Mouse (Mus musculus) heart, postnatal 4 days (tissue): ENCODE results near the gene Apoa4. TPM values are rescaled to one million over a fixed set of nuclear protein-coding genes. Genes with fewer than 3 reads are reported as not detected.

Experiments
- DNase-seq: peaks from one replicate; pipeline ENCODE4 v3.0.0; 2021
- total RNA-seq, 2 experiments: library from RNA; stranded (reverse); gene quantifications; 2 replicates each; pipeline ENCODE4 v1.2.3; 2021

The Apoa4 gene
- total RNA-seq, 2 experiments from 2014 or later: not detected

DNA sequence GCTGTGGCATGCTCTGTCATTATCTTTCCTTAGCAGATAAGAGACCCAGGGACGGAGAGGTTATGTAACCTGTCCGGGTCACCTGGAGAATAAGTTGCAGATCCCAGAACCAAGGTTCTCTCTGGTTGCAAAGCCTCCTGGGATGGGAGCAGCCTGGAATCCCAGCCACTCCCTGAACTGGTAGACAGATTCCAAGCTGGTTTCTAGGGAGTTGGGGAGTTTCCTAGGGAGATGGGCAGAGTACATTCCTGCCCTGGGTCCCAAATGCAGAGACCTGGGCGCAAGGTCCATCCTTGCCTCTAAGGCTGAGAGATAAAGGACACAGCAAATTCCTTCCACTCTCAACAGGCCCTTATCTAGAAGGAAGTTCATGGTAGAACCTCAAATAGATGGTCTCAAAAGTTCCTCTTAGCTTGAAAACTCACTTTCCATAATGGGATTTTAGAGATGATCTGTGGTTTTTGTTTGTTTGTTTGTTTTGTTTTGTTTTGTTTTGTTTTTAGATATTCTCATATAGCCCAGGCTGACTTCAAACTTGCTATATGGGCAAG, 13.4 kb upstream of the Apoa4 start:
- no peak for DNase-seq

- DNase-seq: no peak
These were observed 12.0 kb upstream of the Apoa4 start, which contains the start of gene Apoa1 for GRCm38 (mm10) chr9:46228491-46228890. Gene Apoa1, plus strand, starts transcription at chr9:46228580.

- peak; percentile 89 for DNase-seq
These were observed 10.7 kb upstream of the Apoa4 start for GRCm38 (mm10) chr9:46229573-46230449.

DNA sequence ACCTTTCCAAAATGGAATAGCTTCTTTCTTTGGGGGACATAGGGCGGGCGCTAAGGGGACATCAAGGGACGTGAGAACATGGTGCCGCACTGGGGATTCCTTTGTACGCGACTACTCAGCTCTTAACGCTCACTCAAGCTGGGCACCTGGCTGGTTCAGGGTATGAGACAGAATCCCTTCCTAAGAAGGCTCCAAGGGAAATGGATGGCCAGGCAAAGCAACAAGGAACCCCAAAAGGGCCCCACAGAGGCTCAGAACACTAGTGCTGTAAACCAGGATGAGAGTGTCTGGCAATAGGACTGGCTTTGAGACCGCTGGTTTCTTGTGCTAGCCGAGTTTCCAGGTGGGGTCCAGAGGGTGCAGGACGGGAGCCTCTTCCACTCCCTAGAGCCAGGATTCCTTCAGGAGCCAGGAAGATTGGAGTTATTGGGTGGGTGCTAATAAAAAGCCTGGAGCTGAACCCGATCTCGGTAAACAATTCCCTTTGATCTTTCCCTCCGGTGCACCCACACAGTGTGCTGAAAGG, 10.0 kb upstream of the Apoa4 start:
- DNase-seq: no peak

GRCm38 (mm10) chr9:46235196-46235595, 5.3 kb upstream of the Apoa4 start:
- no peak for DNase-seq

DNA sequence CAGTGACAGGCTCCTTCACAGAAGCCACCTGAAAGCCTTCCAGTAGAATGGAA, 5.1 kb upstream of the Apoa4 start, which contains the start of gene Apoc3:
TSS of gene Apoc3 (minus strand) at position 41 of the 53 bp plus-strand sequence.
- DNase-seq: no peak

DNA sequence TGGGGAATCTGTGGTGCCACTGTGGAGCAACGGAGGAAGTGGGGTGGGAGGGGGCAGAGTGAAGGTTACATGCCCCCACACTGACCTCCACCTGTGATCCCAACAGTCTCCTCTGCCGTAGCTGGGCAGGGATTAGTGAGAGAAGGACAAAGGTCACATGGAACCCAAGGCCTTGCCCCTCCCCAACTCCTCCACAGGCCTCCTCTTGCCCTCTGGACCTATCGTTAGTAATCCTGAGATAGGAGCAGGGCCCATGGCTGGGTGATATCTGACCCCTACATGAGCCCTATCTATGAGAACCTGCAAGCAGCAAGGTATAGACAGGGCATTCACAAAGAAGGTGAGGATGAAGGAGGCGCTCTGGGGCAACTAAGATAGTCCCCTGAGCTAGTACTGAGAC, 4.8 kb upstream of the Apoa4 start:
- no peak for DNase-seq

DNA sequence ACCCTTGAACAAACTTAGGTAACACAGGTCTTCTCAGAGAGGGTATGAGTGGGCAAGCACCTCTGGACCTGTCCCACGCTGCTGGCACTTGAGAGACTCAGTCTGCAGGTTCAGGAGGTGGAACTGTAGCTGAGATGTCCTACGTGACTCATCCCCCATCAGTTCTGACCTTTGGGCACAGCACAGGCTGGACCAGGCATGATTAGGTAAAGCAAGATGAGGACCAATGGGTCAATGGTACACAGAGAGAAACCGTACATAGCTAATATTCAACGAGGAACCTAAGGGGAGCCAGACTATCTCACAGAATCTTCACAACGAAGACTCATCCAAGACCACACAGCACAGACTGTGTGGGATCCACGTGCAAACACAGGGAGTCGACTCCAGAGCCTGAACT, 1.6 kb upstream of the Apoa4 start:
- DNase-seq: no peak

GRCm38 (mm10) chr9:46241818-46242217, 1.3 kb downstream of the Apoa4 start:
- DNase-seq: no peak

- no peak for DNase-seq
These were observed 2.6 kb downstream of the Apoa4 start for GRCm38 (mm10) chr9:46243122-46243521.

DNA sequence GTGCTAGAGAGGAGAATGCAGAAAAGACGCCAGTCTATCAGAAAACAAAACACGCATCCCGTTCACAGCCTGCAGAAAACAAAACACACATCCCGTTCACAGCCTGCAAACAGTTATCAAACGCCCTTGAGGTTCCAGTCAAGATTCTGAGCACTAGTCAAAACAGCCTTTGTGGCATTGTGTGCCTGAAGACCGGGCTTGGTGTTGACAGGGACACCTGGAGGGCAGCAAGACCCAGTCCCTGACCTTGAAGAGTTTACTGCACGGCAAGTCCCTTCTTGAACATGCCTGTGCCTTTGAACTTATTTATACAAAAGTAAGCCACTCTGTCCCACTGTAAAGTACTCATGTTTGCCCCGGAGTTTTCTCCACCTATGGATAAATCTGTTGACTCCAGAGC, 3.1 kb downstream of the Apoa4 start:
- no peak for DNase-seq

DNA sequence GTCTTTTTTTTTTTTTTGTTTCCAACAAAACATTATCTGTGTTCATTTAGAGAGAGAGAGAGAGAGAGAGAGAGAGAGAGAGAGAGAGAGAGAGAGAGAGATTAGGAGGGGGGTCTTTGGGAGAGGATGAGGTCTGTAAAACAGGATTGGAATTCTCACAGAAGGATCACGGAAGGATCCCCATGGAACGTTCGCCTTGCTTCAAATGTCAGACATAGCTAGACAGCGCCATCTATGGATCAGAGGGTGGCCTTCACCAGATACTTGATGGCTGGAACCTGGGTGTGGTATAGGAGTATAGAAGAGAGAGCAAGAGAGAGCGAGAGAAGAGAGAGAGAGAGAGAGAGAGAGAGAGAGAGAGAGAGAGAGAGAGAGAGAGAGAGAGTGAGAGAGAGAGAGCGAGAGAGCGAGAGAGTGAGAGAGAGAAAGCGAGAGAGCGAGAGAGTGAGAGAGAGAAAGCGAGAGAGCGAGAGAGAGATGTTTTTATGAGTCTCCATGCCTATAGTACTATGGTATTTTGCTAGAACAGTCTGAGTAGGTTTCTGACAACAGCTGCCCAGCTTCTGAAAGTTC, 6.3 kb downstream of the Apoa4 start:
- DNase-seq: peak; percentile 78

- DNase-seq: no peak
These were observed 15.7 kb downstream of the Apoa4 start for GRCm38 (mm10) chr9:46256177-46256576.

- DNase-seq: no peak
These were observed 16.3 kb downstream of the Apoa4 start for GRCm38 (mm10) chr9:46256658-46257385.

- DNase-seq: peak; percentile 35
These were observed 17.1 kb downstream of the Apoa4 start for GRCm38 (mm10) chr9:46257546-46257945.

GRCm38 (mm10) chr9:46259111-46259510, 18.6 kb downstream of the Apoa4 start:
- DNase-seq: no peak

GRCm38 (mm10) chr9:46261131-46261530, 20.6 kb downstream of the Apoa4 start:
- DNase-seq: no peak

GRCm38 (mm10) chr9:46268343-46268873, 27.9 kb downstream of the Apoa4 start, which contains the start of gene Apoa5:
Gene Apoa5, plus strand, starts transcription at chr9:46268633.
- no peak for DNase-seq

DNA sequence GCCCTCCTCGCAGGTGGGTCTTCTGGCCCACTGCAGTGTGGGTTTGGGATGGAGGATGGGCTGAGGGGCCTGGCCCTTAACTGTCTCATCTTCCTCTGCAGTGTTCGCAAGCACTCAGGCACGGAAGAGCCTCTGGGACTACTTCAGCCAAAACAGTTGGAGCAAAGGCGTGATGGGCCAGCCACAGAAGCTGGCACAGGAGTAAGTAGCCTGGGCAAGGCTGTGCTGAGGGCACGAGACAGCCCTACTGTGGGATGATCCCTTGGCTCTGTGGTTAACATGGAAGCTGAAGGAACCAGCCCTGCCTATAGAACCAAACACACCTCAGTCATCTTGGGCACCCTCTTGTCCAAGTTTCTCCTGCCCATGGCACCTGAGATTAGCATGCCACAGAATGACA, 28.6 kb downstream of the Apoa4 start:
- DNase-seq: no peak

- no peak for DNase-seq
These were observed 30.3 kb downstream of the Apoa4 start for GRCm38 (mm10) chr9:46270782-46271181.

DNA sequence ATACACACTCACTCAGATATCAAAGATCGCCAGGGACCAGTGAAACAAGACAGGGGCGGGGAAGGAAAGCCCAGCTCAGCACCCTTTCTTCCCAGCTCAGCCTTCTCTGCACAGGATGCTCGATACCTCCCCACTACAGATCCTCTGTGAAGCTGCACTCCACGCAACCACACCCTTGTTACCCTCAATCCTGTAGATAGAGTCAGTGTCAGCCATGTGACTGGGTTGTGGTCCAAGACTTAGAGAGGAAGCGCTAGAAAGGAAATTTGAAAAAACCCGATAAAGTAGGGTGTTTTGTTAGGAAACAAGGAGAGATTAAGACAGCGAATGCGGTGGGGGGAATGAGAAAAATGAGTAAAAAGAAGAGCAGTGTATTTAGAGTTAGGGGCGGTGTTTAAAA, 31.6 kb downstream of the Apoa4 start:
- DNase-seq: no peak

- peak; percentile 89 for DNase-seq
These were observed 32.4 kb downstream of the Apoa4 start, which contains the start of gene Zpr1 for GRCm38 (mm10) chr9:46272677-46273454. Gene Zpr1, plus strand, starts transcription at chr9:46273064.
